Mouse (Mus musculus): Measurements from ENCODE around the gene 4933412E24Rik.

- no peak for TF ChIP-seq BHLHE40 (IDR thresholded peaks at IDR 0.05; ENCODE audit: low read depth, low read length)
- TF ChIP-seq GABPA (IDR thresholded peaks at IDR 0.05; ENCODE audit: insufficient replicate concordance, low read depth, low read length): no peak
- no peak for TF ChIP-seq TBP (conservative IDR thresholded peaks at IDR 0.05; ENCODE audit: low read depth, low read length)
- TF ChIP-seq HCFC1 (IDR thresholded peaks at IDR 0.05; ENCODE audit: low read depth, low read length): no peak
- TF ChIP-seq MEF2A (IDR thresholded peaks at IDR 0.05; ENCODE audit: borderline replicate concordance, low read depth, low read length): no peak
- TF ChIP-seq POLR2A (IDR thresholded peaks at IDR 0.05; ENCODE audit: low read depth, low read length): no peak
- no peak for TF ChIP-seq MAZ (IDR thresholded peaks at IDR 0.05; ENCODE audit: low read depth, low read length)
- TF ChIP-seq KAT2A (IDR thresholded peaks at IDR 0.05; ENCODE audit: insufficient replicate concordance, low read length): no peak
- no peak for TF ChIP-seq ELF1 (IDR thresholded peaks at IDR 0.05; ENCODE audit: low read depth, low read length)
- TF ChIP-seq CTCF (conservative IDR thresholded peaks at IDR 0.05 in 1 of 2, IDR thresholded peaks at IDR 0.05 in 1 of 2; ENCODE audit: low read depth in 2 of 2, low read length in 2 of 2): no peak
- no peak for TF ChIP-seq RCOR1 (conservative IDR thresholded peaks at IDR 0.05; ENCODE audit: low read depth, low read length)
- no peak for TF ChIP-seq E2F4 (IDR thresholded peaks at IDR 0.05; ENCODE audit: insufficient replicate concordance, low read depth, low read length)
Measured at GRCm38 (mm10) chr15:59973651-59974519, 42.5 kb downstream of the 4933412E24Rik start.
